In genomic region chr8:124019782-124020181, GRCm38 (mm10) we compare ENCODE assay signal across 8 mouse cellular contexts. TPM values are rescaled to one million over a fixed set of nuclear protein-coding genes. Genes with fewer than 3 reads are reported as not detected.
DNase-seq lines count a peak whose midpoint lies in the region; ATAC-seq lines count a peak whose summit lies in the region.

No protein-coding gene starts in this region.

- intact Hi-C loops in left cerebral cortex, postnatal 14 days (cut with DNase I) = loop anchor here (10.0 kb wide), 1 partner anchor 205 kb away; no protein-coding TSS in a partner anchor

- peaks cover 21% of the 10 kb centered on the region for H3K4me1 ChIP-seq in kidney, embryonic 16.5 days (ENCODE audit: insufficient read depth, low read length)
- peaks cover 22% of the 10 kb centered on the region for H3K4me1 ChIP-seq in stomach, embryonic 16.5 days (ENCODE audit: control insufficient read depth, insufficient read depth, low read length)

- peak overlapping the region; percentile 93; the same call in 1 of the 2 replicates for H3K9ac ChIP-seq in kidney, embryonic 16.5 days (replicated peaks; ENCODE audit: low read length)
- peak overlapping the region; percentile 91 for H3K9ac ChIP-seq in stomach, embryonic 16.5 days (ENCODE audit: low read length)

- WGBS in kidney, embryonic 16.5 days = 24% methylated on average over 13 of the region's 13 CpGs
- 21% methylated on average over 13 of the region's 13 CpGs for WGBS in stomach, embryonic 16.5 days

- H3K9me3 ChIP-seq in kidney, embryonic 16.5 days (ENCODE audit: low read length) = no peaks in the 10 kb centered on the region
- no peaks in the 10 kb centered on the region for H3K9me3 ChIP-seq in stomach, embryonic 16.5 days (replicated peaks; ENCODE audit: control insufficient read depth, low read length)

- peak overlapping the region; percentile 91 for H3K4me3 ChIP-seq in kidney, embryonic 16.5 days (ENCODE audit: low read length)
- H3K4me3 ChIP-seq in stomach, embryonic 16.5 days (replicated peaks; ENCODE audit: low read length) = peak overlapping the region; percentile 90

- no peaks in the 10 kb centered on the region for H3K27me3 ChIP-seq in kidney, embryonic 16.5 days (ENCODE audit: insufficient read depth, low read length)
- no peaks in the 10 kb centered on the region for H3K27me3 ChIP-seq in stomach, embryonic 16.5 days (ENCODE audit: control insufficient read depth, insufficient read depth, low read length)

- DNase-seq in cerebellum, adult 11-12 months = peak; percentile 19
- DNase-seq in cerebellum, postnatal 4 days (ENCODE audit: low spot score in 2 of 2) = no peak
- DNase-seq in c-Kit-negative CD71-positive TER-119-positive erythroid progenitor cells, embryonic 14.5 days (ENCODE audit: low read depth, low spot score) = peak; percentile 55
- DNase-seq in left cerebral cortex, postnatal 14 days (ENCODE audit: low spot score in 2 of 2) = no peak

- peak overlapping the region; percentile 69 for H3K4me2 ChIP-seq in kidney, embryonic 16.5 days (replicated peaks; ENCODE audit: low read depth, low read length)
- H3K4me2 ChIP-seq in stomach, embryonic 16.5 days (ENCODE audit: low read depth, low read length) = peak overlapping the region; percentile 78

- H3K27ac ChIP-seq in kidney, embryonic 16.5 days (ENCODE audit: low read length) = no peak overlapping the region
- peak overlapping the region; percentile 91 for H3K27ac ChIP-seq in stomach, embryonic 16.5 days (ENCODE audit: low read length)

- peaks cover 5% of the 10 kb centered on the region; the same call in 1 of the 2 replicates for H3K36me3 ChIP-seq in kidney, embryonic 16.5 days (ENCODE audit: insufficient read depth, low read length)
- H3K36me3 ChIP-seq in stomach, embryonic 16.5 days (ENCODE audit: control insufficient read depth, insufficient read depth, low read length) = peaks cover 3% of the 10 kb centered on the region; the same call in 1 of the 2 replicates

- ATAC-seq in granulocyte monocyte progenitor cell, adult 5-6 weeks (replicated peaks; ENCODE audit: poor library complexity, severe bottlenecking) = peak; percentile 43
- ATAC-seq in kidney, embryonic 16.5 days (ENCODE audit: low FRiP score, low TSS enrichment) = no peak
- peak; percentile 63 for ATAC-seq in megakaryocyte progenitor cell, adult 5-6 weeks (replicated peaks; ENCODE audit: poor library complexity)
- ATAC-seq in stomach, embryonic 16.5 days (ENCODE audit: insufficient read depth, low FRiP score) = peak; percentile 29

RNA-seq across cellular contexts. Expression of gene Taf5l, which starts 1.4 kb away (rescaled TPM):
- 27.9 and 36.4 TPM in 2 replicates for total RNA-seq in granulocyte monocyte progenitor cell, adult 5-6 weeks (2014; fragmentation: Nextera tagmentation)
- total RNA-seq in granulocyte monocyte progenitor cell, adult 5-6 weeks (2017) = 33.9 and 37.4 TPM in 2 replicates
- polyA plus RNA-seq in kidney, embryonic 16.5 days (2015; fragmentation: Nextera tagmentation; extraction: Ambion mirVana) = 38.4 and 41.1 TPM in 2 replicates
- total RNA-seq in megakaryocyte progenitor cell, adult 5-6 weeks (2015) = 30.5 and 32.8 TPM in 2 replicates
- total RNA-seq in megakaryocyte progenitor cell, adult 5-6 weeks (2017) = 32.8 and 34.4 TPM in 2 replicates
- 28.0 and 29.2 TPM in 2 replicates for polyA plus RNA-seq in stomach, embryonic 16.5 days (2015; fragmentation: Nextera tagmentation; extraction: Ambion mirVana)
- 10 to 100 TPM; 21.2 to 23.5 TPM for total RNA-seq in left cerebral cortex, postnatal 14 days (2021)

RNA-seq across cellular contexts. Expression of gene Urb2, which starts 1.5 kb away (rescaled TPM):
- total RNA-seq in granulocyte monocyte progenitor cell, adult 5-6 weeks (2014; fragmentation: Nextera tagmentation) = 27.8 and 29.2 TPM in 2 replicates
- total RNA-seq in granulocyte monocyte progenitor cell, adult 5-6 weeks (2017) = 23.6 and 27.2 TPM in 2 replicates
- polyA plus RNA-seq in kidney, embryonic 16.5 days (2015; fragmentation: Nextera tagmentation; extraction: Ambion mirVana) = 4.7 and 6.3 TPM in 2 replicates
- total RNA-seq in megakaryocyte progenitor cell, adult 5-6 weeks (2015) = 25.5 and 29.6 TPM in 2 replicates
- total RNA-seq in megakaryocyte progenitor cell, adult 5-6 weeks (2017) = 23.9 and 24.2 TPM in 2 replicates
- 4.4 and 4.5 TPM in 2 replicates for polyA plus RNA-seq in stomach, embryonic 16.5 days (2015; fragmentation: Nextera tagmentation; extraction: Ambion mirVana)
- total RNA-seq in left cerebral cortex, postnatal 14 days (2021) = 10 to 100 TPM; 12.0 to 12.2 TPM

RNA-seq across cellular contexts. Expression of gene Abcb10, which starts 36.9 kb away (rescaled TPM):
- 20.8 and 24.6 TPM in 2 replicates for total RNA-seq in granulocyte monocyte progenitor cell, adult 5-6 weeks (2014; fragmentation: Nextera tagmentation)
- total RNA-seq in granulocyte monocyte progenitor cell, adult 5-6 weeks (2017) = 24.1 TPM in 2 replicates
- polyA plus RNA-seq in kidney, embryonic 16.5 days (2015; fragmentation: Nextera tagmentation; extraction: Ambion mirVana) = 16.0 and 16.2 TPM in 2 replicates
- total RNA-seq in megakaryocyte progenitor cell, adult 5-6 weeks (2015) = 15.5 and 18.2 TPM in 2 replicates
- total RNA-seq in megakaryocyte progenitor cell, adult 5-6 weeks (2017) = 25.0 and 26.7 TPM in 2 replicates
- polyA plus RNA-seq in stomach, embryonic 16.5 days (2015; fragmentation: Nextera tagmentation; extraction: Ambion mirVana) = 25.0 and 26.0 TPM in 2 replicates
- total RNA-seq in left cerebral cortex, postnatal 14 days (2021) = 10 to 100 TPM; 14.0 to 15.9 TPM

Comparison
In these comparisons a context has a peak if more than half of its experiments do, and no peak if none do; other contexts are left out.
1. DNase-seq: peak in cerebellum, adult 11-12 months (single experiment) and c-Kit-negative CD71-positive TER-119-positive erythroid progenitor cells, embryonic 14.5 days (single experiment); none in cerebellum, postnatal 4 days (0 of 2) and left cerebral cortex, postnatal 14 days (0 of 2).